Mouse (Mus musculus): ENCODE measurements at regions not wholly inside any gene's neighbourhood (a gene's known extent, or its start where the extent isn't known, plus 50 kb on each side); places are given as distances from the start of the nearest gene placed in this dataset.

GRCm38 (mm10) chr7:72362690-72363089 lies 56.3 kb upstream of the Mctp2 start:
- peak; percentile 53 for DNase-seq (ENCODE audit: low spot score)

- DNase-seq (ENCODE audit: low spot score) = no peak
Observed at GRCm38 (mm10) chr7:72391323-72391722, 84.9 kb upstream of the Mctp2 start.

- DNase-seq (ENCODE audit: low spot score) = no peak
Observed at GRCm38 (mm10) chr7:72400056-72400455, 93.6 kb upstream of the Mctp2 start.

DNA sequence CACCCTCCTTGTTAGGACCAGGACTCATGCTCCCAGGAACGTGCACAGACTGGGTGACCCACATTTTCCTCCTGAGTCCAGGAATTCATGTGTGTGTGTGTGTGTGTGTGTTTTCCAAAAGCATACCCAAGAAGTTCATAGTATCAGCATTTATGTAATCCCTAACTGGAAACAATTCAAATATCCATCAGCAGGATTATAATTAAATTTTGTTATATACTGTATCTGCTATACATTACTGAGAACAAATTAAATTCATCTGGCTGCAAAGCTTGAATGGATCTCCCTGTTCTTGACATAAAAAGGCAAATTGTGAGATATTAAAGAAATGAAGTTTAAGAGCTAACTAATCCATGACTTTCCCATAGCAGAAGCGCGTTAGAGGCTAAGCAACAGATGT lies 99.7 kb upstream of the Mctp2 start:
- DNase-seq (ENCODE audit: low spot score) = no peak

- no peak for DNase-seq (ENCODE audit: low spot score)
Observed at GRCm38 (mm10) chr7:72408409-72408986, 102.1 kb upstream of the Mctp2 start.

GRCm38 (mm10) chr7:72438552-72438951 lies 132.1 kb upstream of the Mctp2 start:
- DNase-seq (ENCODE audit: low spot score) = no peak

DNA sequence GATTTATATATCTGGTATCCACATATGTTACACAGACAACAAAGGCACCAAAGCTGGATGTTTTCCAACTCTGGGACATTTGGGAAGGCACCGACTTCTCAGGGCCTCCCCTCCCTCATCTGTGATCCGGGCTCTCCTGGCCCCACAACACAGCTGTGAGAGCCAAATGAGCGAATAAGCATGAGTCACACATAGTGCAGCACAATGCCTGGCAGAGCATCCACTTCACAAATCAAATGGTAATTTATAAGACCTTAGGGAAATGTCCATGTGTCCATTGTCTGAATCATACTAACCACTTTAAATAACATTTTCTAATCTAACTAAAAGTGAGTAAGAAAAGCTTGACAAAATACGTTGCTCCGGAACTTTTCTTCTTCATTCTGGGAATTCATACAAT lies 135.6 kb upstream of the Mctp2 start:
- DNase-seq (ENCODE audit: low spot score) = no peak

- no peak for DNase-seq (ENCODE audit: low spot score)
Observed at GRCm38 (mm10) chr7:72444016-72444415, 137.6 kb upstream of the Mctp2 start.

- no peak for DNase-seq (ENCODE audit: low spot score)
Observed at GRCm38 (mm10) chr7:72444792-72445191, 138.4 kb upstream of the Mctp2 start.

GRCm38 (mm10) chr7:72446911-72447310 lies 140.5 kb upstream of the Mctp2 start:
- no peak for DNase-seq (ENCODE audit: low spot score)

GRCm38 (mm10) chr7:72462978-72463377 lies 156.6 kb upstream of the Mctp2 start:
- DNase-seq (ENCODE audit: low spot score) = no peak

- no peak for DNase-seq (ENCODE audit: low spot score)
Observed at GRCm38 (mm10) chr7:72464658-72465057, 158.2 kb upstream of the Mctp2 start.

DNA sequence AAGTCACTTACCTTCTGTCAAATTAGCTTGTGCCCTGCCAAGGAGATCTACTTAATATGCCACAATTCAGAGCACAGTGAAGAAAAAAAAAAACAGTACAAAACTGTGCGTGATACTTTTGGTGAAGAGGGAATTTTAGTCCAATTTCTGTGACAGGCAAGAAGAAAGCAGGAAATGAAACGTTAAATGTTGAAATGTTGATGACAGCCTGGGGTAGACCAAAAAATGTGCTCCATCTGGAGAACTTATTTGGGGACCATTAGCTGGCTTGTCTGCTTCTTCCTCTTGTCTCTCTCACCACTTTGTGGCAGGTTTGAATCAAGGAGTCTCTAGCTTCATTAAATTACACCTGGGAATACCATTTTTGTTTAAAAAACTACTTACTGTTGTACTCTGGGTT lies 163.3 kb upstream of the Mctp2 start:
- no peak for DNase-seq (ENCODE audit: low spot score)

DNA sequence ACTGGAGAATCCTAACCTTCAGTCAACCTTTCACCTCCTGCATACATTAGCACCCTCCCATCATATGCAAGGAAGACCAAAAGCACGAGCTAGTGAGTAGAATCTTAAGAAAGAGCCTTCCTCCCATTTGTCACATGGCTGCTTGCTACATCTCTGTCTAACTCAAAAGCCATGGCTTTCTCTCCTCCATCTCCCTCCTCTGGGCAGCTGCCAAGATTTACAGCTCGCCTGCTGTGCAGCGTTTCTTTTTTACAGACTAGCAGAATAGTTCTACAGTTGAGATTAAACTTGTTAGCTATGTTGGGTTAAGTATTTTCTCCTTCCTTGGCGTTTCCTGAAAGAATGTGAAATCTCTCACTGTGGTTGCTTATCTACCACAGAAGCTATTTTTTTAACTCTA lies 168.3 kb upstream of the Mctp2 start:
- no peak for DNase-seq (ENCODE audit: low spot score)

GRCm38 (mm10) chr7:72478936-72479335 lies 172.5 kb upstream of the Mctp2 start:
- no peak for DNase-seq (ENCODE audit: low spot score)

- DNase-seq (ENCODE audit: low spot score) = no peak
Observed at GRCm38 (mm10) chr7:72481275-72481674, 174.9 kb upstream of the Mctp2 start.

DNA sequence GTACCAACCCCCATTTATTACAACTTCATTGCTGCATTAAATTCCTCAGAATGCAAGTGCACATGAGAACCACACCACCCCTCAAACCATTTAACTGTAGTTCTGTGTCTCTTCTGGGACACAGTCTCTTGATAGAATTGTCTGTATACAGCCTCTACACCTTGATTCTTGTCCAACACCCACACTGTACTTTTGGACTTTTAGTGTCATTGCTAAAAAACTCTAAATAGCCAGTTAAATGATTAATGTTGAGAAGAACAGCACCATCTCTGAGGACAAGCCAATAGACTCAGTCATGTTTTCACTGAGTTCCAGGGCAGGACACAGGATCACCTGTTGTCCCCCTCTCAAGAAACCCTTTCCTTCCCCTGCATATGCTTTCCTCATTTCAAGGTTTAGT lies 183.8 kb upstream of the Mctp2 start:
- DNase-seq (ENCODE audit: low spot score) = no peak

DNA sequence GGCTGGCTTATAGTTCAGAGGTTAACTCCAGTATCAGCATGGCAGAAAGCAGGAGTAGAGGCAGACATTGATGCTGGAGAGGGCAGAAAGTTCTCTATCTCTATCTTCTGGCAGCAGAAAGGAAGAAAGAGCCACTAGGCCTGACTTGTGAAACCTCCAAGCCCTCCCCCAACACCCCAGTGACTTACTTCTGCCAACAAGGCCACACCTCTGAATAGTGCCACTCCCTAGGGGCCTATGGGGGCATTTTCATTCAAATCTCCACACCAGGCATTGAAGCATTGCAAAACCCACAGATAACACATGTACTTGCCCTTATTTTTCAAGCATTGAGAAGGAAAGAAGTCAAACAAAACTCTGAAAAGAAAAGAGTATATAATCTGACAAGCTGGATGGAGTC lies 186.9 kb upstream of the Mctp2 start:
- DNase-seq (ENCODE audit: low spot score) = no peak

GRCm38 (mm10) chr7:72496933-72497631 lies 190.7 kb upstream of the Mctp2 start:
- DNase-seq (ENCODE audit: low spot score) = no peak

- no peak for DNase-seq (ENCODE audit: low spot score)
Observed at GRCm38 (mm10) chr7:72498562-72499230, 192.3 kb upstream of the Mctp2 start.

- DNase-seq (ENCODE audit: low spot score) = no peak
Observed at GRCm38 (mm10) chr7:72499788-72500187, 193.4 kb upstream of the Mctp2 start.

GRCm38 (mm10) chr7:72500190-72500589 lies 193.8 kb upstream of the Mctp2 start:
- DNase-seq (ENCODE audit: low spot score) = no peak

GRCm38 (mm10) chr7:72500996-72501395 lies 194.6 kb upstream of the Mctp2 start:
- no peak for DNase-seq (ENCODE audit: low spot score)

- no peak for DNase-seq (ENCODE audit: low spot score)
Observed at GRCm38 (mm10) chr7:72501431-72501830, 195.0 kb upstream of the Mctp2 start.

All from T-cell, adult 2 months (primary cell).